Mouse (Mus musculus) kidney, adult 18-20 months (tissue): ENCODE data around the gene Trem3.

Experiments
- DNase-seq: peaks from one replicate; pipeline ENCODE4 v3.0.0; 2021

Gene Trem3

DNA sequence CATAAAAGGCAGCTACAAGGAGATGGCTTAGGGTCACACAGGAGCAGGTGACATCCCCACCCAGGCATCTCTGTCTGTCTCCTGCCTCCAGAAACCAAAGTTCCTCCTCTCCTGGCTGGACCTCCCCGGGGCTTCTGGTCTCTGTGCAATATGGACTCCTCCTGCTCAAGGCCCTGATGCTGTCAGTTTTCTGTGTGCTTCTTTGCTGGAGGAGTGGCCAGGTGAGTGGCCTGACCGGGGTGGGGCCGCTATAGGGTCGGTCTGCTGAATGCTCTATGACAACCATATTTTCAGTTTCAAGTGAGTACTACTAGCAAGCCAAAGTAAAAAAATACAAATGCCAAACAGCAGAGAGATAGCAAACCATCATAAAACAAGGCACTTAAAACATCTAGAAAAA lies 25.0 kb downstream of the Trem3 start:
- no peak for DNase-seq

DNA sequence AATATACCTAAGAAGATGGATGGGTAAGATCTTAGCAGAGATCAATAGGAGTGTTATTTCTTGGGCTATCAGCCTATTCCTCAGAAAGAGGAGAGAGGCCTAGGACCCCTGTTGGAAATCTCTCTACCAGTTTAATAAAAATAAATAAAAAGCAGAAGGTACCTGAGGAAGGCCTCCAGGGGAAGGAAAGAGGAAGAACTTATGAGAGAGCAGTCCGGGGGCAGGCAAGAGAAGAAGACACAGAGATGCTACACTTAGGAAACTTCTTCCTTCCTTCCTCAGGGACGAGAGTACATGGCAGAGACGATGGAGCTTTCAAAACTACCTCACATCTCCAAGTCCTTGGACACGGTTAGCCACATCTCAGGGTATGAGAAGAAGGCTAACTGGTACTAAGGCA lies 26.5 kb downstream of the Trem3 start:
- DNase-seq: no peak

DNA sequence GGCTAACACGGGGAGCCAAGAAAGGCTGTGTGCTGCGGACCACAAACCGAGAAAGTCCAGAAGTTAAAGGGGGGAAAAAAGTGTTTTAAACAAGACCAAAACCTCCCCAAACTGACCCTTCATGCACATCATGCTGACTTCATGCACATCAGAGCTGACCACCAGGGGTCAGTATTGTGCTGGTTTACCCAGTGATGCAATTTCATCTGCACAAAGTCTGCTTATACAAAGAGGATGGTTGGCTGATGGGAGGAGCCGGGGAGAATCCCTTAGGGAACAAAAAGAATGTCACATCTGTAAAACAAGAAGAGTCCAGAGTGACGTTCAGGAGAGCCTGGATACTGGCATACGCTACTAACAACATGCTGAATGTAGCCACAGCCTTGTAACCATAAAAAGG lies 27.3 kb downstream of the Trem3 start:
- DNase-seq: peak; percentile 72

DNA sequence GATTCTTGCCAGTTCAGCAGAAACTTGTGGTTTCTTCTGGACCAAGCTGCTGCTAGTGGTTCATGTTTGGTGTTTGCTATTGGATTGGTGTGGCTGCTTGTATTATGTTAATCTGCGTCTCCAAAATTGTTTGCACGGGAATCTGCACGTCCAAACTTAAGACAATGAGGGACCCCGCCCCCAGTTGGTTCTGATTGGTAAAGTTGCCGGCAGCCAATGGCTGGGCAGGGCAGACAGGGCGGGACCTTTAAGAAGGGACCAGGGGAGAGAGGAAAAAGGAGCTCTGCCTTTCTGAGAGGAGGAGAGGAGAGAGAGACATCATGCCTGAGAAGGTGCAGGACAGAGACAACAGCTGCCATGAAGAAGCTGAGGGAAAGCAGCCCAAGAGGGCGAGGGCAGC lies 28.2 kb downstream of the Trem3 start:
- no peak for DNase-seq

DNA sequence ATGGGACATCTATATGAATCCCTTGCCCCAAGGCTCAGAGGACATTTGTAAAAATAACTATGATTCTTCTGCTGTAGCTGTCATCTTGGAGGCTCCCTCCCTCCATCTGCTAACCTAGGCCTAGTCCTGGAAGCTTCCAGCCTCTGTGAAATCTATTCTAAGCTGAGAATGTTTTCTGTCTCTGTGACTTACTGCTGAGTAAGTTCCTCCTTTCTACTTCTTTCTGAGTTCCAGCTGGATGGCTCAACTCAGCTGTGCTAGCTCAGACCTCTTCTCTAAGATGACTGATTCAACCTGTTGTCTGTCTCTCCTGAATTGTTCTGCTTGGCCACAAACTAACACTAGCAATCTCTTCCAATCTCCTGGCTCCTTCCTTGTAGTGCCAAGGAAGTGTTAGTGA lies 30.8 kb downstream of the Trem3 start:
- no peak for DNase-seq

DNA sequence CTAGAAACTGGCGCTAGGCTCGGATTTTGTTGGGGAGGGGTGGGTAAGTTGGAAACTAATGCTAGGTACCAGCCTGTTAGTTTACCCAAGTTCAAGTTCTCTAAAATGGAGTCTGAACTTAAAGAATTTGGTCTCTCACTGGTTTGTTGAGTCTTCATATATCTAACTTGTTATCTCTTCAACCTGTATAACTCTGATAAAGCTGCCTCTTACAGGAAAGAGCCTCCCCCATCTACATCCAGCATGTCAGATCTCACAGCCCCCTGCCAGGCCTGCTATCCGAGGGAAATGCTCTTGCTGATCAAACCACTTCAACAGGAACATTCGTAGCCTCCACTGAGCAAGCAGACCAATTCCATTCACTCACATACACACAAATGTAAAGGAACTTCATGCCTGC lies 31.4 kb downstream of the Trem3 start:
- no peak for DNase-seq

DNA sequence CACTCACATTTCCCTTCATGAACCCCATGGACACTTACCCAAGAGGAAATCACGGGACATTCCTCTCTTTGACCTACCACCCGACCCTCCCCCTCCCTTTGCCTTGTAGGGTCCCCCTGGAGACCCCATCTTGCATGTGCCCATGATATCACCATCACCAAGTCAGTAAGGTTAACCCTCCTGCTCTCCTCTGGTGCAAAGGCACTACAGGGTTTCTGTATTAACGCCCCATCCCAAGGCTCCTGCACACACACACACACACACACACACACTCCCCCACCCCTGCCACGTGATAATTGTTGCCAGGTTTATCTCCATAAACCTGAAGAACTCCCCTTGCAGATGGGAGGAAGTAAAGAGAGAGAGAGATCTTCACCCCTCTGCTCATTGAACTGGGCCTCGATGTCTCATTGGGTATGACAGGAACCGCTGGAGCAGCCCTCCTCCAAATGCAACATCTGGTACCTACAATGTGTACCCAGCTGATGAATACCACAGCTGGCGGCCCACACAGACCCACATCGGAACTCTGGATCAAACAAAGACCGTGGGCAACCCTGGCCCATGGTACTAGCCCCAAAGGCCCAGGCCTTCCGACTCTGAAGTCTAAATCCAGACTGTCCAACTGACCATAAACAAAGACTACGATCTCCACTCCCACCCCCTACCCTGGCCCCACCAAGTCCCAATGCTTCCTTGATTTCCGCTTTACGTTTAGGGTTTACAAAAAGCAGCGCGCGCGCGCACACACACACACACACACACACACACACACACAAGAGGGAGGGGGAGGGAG lies 33.6 kb downstream of the Trem3 start:
- DNase-seq: no peak

DNA sequence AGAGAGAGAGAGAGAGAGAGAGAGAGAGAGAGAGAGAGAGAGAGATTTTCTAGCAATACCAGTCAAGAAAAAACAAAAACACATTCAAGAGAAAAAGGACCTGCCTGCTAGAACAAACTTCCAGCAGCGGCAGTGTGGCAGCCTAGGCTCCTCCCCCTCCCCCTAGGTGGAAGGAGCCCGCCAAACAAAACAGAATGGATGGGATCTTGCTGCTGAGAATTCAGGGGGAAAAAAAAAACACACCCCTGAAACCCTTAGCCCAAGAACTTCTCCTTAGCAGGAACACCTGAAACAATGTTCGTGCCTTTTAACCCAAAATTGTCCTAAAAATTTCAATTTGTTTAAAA lies 34.1 kb downstream of the Trem3 start:
- no peak for DNase-seq

DNA sequence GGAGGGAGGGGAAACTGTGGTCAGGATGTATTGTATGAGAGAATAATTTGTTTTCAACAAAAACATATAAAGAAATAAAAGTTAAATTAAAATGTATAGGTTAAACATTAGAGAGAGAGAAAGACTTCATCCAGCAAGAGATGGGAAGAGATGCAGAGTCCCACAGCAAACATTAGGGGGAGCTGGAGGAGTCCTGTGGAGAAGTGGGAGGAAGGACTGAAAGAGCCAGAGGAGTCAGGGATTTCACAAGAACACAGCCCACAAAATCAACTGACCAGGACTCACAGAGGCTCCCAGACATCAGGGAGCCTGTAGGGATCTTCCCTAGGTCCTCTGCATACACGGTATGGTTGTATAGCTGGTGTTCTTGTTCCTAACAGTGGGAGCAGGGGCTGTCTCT lies 39.2 kb downstream of the Trem3 start:
- DNase-seq: no peak

DNA sequence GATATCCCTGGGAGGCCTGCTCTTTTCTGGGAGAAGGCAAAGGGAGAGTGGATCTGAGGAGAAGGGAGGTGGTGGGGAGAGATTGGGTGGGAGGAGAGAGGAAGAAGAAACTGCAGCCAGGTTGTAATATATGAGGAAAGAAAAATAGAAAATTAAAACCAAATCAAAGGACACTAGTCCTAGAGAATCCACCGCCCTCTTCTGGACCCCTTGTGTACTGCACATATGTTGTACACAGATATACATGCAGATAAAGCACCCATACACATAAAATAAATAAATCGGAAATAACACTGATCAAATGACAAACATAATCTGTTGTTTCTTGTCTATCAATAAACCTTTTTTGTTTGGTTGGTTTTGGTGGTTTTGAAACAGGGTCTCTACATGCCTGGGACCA lies 39.7 kb downstream of the Trem3 start:
- DNase-seq: no peak

DNA sequence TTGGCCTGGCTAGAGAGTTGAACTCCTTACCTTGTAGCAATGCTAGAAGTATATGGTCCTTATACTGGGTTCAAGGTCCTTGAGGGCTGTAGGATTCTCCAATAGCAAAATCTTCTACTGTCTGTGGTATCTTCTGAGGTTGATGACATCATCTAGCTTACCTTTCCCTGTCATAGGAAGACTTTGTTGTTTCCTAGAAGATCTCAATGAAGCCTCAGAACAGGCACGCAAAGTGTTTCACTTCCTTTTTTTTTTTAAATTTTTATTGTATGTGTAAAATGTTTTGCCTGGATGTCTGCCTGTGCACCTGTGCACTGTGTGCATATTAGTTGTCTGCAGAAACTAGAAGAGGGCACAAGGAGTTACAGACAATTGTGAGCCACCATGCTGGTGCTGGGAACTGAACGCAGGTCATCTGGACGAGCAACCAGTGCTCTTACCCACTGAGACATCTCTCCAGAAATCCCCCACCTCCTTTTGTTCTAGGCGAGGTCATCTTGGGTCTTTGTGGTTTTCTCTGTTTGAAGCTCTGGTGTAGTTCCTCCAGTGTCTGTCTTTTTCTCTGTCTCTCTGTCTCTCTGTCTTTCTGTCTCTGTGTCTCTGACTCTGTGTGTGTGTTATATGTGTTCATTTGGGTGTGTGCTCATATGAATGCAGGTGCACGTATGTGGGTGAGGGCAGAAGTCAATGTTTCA lies 46.1 kb downstream of the Trem3 start:
- DNase-seq: no peak

DNA sequence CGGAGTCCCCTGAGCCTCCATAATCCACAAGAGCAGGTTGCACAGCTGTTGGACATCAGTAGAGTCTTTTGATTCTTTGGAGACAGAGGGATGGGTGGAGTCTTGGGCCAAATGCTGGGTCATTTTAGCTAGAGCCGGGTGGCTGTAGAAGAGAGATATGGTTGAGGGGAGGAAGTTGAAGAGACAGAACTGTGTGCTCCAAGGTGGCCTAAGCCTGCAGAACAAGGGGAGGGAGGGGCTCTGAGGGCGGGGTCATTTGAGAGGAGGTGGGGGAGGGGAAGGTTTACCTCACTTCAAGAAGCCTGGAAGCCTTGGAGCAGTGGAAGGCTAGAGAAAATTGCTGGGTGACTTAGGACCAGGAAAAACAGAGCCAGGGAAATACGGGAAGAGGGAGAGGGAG lies 51.6 kb downstream of the Trem3 start, which contains the start of gene Treml2:
Gene Treml2 (plus strand): TSS at position 296 of the 400 bp plus-strand sequence.
- no peak for DNase-seq

DNA sequence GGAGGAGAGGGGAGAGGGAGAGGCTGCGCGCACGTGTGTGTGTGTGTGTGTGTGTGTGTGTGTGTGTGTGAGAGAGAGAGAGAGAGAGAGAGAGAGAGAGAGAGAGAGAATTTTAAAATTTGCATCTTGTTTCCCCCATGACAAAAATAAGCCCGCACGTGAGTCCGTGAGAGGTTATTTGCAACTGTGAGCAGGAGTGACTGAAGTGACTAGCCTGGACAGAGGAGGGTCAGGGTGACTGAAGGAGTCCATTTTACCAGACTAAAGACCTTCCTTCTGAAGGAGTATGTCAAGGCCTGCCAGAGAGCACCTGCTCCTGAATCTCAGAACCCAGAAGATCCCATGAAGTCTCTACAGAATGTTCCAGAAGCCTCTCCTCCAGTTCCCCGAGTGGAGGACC lies 52.2 kb downstream of the Trem3 start:
- no peak for DNase-seq

DNA sequence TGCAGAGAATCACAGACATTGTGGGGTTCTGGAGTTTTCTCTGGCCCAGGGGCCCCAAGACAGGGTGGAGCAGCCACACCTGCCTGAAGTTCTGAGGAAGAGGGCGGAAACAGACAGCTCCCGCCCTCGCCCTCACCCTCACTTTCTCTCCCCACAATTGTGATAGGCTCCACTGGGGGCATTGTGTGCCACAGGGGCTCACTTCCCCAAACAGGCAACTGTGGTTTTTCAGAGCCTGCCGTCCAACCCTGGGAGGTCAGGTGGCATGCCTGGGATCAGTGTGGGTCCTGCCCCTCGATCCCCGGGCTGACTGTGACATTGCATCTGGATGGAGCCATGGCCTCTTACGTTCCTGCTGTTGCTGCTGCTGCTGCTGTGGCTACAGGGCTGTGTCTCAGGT lies 52.6 kb downstream of the Trem3 start:
- DNase-seq: no peak

DNA sequence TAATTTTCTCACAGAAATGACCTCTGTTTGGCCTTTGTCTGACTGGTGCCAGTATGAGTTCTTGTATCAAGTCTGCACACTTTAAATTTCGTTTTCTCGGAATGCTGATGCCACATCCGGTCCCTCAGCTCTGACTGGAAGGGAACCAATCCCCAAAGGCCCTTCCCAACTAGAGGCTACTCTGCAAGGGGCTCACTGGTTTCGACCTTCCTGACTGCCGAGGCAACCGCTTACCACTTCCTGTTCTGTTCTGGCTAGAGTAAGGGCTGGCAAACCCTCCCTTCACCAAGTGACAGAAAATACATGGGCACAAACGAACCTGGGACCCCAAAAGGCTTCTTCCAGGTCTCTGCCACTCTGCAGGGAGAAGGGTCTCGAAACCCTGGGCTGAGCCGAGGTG lies 53.3 kb downstream of the Trem3 start:
- no peak for DNase-seq

DNA sequence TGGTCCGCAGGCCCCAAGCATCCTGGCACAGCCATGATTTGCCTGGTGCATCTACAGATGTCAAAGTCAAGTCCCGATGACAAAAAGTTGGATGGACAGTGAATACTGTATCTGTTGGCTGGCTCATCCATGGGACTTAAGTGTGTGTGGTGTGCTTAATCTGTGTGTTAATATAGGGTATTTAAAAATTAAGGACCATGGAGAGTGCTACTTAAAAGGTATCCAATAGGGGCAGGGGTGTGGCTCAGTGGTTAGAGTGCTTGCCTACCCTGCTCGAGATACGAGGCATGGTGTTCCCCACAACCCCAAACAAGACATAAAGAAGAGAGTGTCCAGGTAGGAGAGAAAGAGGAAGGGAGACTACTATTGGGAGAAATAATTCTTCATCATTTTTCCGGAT lies 54.2 kb downstream of the Trem3 start:
- no peak for DNase-seq
